ENCODE assay signal across 11 mouse cellular contexts in genomic region chr4:47138967-47139777, GRCm38 (mm10). TPM values are rescaled to one million over a fixed set of nuclear protein-coding genes. Genes with fewer than 3 reads are reported as not detected.
DNase-seq lines count a peak whose midpoint lies in the region; ATAC-seq and TF ChIP-seq lines count a peak whose summit lies in the region.
"Had no signal": no experiment of that assay in that cellular context is flagged by ENCODE, and none has a peak within 500 bp of the region (broad histone marks: within the 10 kb centered on the region; RNA-seq: fewer than 3 reads in every experiment).

No protein-coding gene starts in this region.

- no peak overlapping the region for H3K4me3 ChIP-seq in lung, embryonic 14.5 days (ENCODE audit: low read depth, low read length)
- no peak overlapping the region for H3K4me3 ChIP-seq in lung, adult 2 months (replicated peaks; ENCODE audit: extremely low read depth, low read depth, low read length)
- H3K4me3 ChIP-seq in embryonic facial prominence, embryonic 14.5 days (ENCODE audit: low read depth, low read length) = no peak overlapping the region
- H3K4me3 ChIP-seq in midbrain, embryonic 14.5 days (replicated peaks; ENCODE audit: low read depth, low read length) = no peak overlapping the region
- no peak overlapping the region for H3K4me3 ChIP-seq in cerebellum, adult 2 months (replicated peaks; ENCODE audit: insufficient read depth, low read depth, low read length)
- H3K4me3 ChIP-seq: embryonic facial prominence, embryonic 15.5 days; limb, embryonic 15.5 days had no signal

- peak overlapping the region; percentile 72; the same call in 1 of the 2 replicates for H3K27ac ChIP-seq in lung, embryonic 14.5 days (ENCODE audit: low read depth)
- H3K27ac ChIP-seq in embryonic facial prominence, embryonic 14.5 days (replicated peaks; ENCODE audit: low read depth, low read length) = no peak overlapping the region; the same call in 1 of the 2 replicates
- no peak overlapping the region for H3K27ac ChIP-seq in midbrain, embryonic 14.5 days (replicated peaks; ENCODE audit: low read depth, low read length)
- no peak overlapping the region for H3K27ac ChIP-seq in cerebellum, adult 2 months (ENCODE audit: insufficient read depth, low read length)
- H3K27ac ChIP-seq: embryonic facial prominence, embryonic 15.5 days; limb, embryonic 15.5 days had no signal

- no peak for TF ChIP-seq CTCF in lung, embryonic 14.5 days (IDR thresholded peaks at IDR 0.05; ENCODE audit: low read depth)
- TF ChIP-seq CTCF in lung, adult 2 months (IDR thresholded peaks at IDR 0.05; ENCODE audit: insufficient read depth, low read length) = no peak
- TF ChIP-seq CTCF in cerebellum, adult 2 months (IDR thresholded peaks at IDR 0.05; ENCODE audit: borderline replicate concordance, insufficient read depth, low read depth, low read length) = no peak

- WGBS in lung, embryonic 14.5 days = 27% methylated on average over 9 of the region's 9 CpGs
- WGBS in lung, adult 2 months = 32% methylated on average over 9 of the region's 9 CpGs
- 21% methylated on average over 9 of the region's 9 CpGs for WGBS in embryonic facial prominence, embryonic 14.5 days
- WGBS in midbrain, embryonic 14.5 days = 34% methylated on average over 9 of the region's 9 CpGs
- 23% methylated on average over 9 of the region's 9 CpGs for WGBS in cerebellum, adult 2 months

- no peaks in the 10 kb centered on the region for H3K9me3 ChIP-seq in lung, embryonic 14.5 days (ENCODE audit: low read depth, low read length)
- H3K9me3 ChIP-seq in embryonic facial prominence, embryonic 14.5 days (ENCODE audit: control insufficient read depth, low read length) = no peaks in the 10 kb centered on the region
- H3K9me3 ChIP-seq in midbrain, embryonic 14.5 days (ENCODE audit: control insufficient read depth, low read length) = no peaks in the 10 kb centered on the region
- H3K9me3 ChIP-seq: embryonic facial prominence, embryonic 15.5 days; limb, embryonic 15.5 days had no signal

- peak overlapping the region; percentile 8; the same call in 1 of the 2 replicates for H3K9ac ChIP-seq in lung, embryonic 14.5 days
- H3K9ac ChIP-seq in embryonic facial prominence, embryonic 14.5 days (ENCODE audit: low read depth, low read length) = no peak overlapping the region
- no peak overlapping the region for H3K9ac ChIP-seq in midbrain, embryonic 14.5 days (replicated peaks; ENCODE audit: low read length)
- H3K9ac ChIP-seq: embryonic facial prominence, embryonic 15.5 days; limb, embryonic 15.5 days had no signal

- H3K27me3 ChIP-seq in lung, embryonic 14.5 days (ENCODE audit: insufficient read depth, low read length) = no peaks in the 10 kb centered on the region
- no peaks in the 10 kb centered on the region for H3K27me3 ChIP-seq in embryonic facial prominence, embryonic 14.5 days (replicated peaks; ENCODE audit: control insufficient read depth, insufficient read depth, low read length)
- H3K27me3 ChIP-seq in midbrain, embryonic 14.5 days (ENCODE audit: control insufficient read depth, insufficient read depth, low read length) = no peaks in the 10 kb centered on the region
- H3K27me3 ChIP-seq in cerebellum, adult 2 months (ENCODE audit: control insufficient read depth, insufficient read depth, low read length) = no peaks in the 10 kb centered on the region
- H3K27me3 ChIP-seq: embryonic facial prominence, embryonic 15.5 days; limb, embryonic 15.5 days had no signal

- peak; percentile 64 for DNase-seq in lung, embryonic 14.5 days
- DNase-seq in lung, adult 2 months = no peak
- peak; percentile 50 for DNase-seq in embryonic facial prominence, embryonic 14.5 days (ENCODE audit: low spot score)
- DNase-seq in kidney, adult 8-10 months = peak; percentile 36 to 47
- peak; percentile 23 for DNase-seq in midbrain, embryonic 14.5 days
- DNase-seq in thymus, postnatal 14 days = no peak
- DNase-seq in cerebellum, adult 2 months = no peak

- no peaks in the 10 kb centered on the region for H3K36me3 ChIP-seq in lung, embryonic 14.5 days (ENCODE audit: insufficient read depth)
- H3K36me3 ChIP-seq in embryonic facial prominence, embryonic 14.5 days (ENCODE audit: control insufficient read depth, insufficient read depth, low read length) = no peaks in the 10 kb centered on the region
- no peaks in the 10 kb centered on the region for H3K36me3 ChIP-seq in midbrain, embryonic 14.5 days (ENCODE audit: control insufficient read depth, insufficient read depth, low read length)
- H3K36me3 ChIP-seq: embryonic facial prominence, embryonic 15.5 days; G1E; limb, embryonic 15.5 days had no signal

- peak; percentile 79 for ATAC-seq in lung, embryonic 14.5 days (ENCODE audit: insufficient read depth)
- ATAC-seq in embryonic facial prominence, embryonic 14.5 days (ENCODE audit: low read depth) = no peak
- no peak for ATAC-seq in midbrain, embryonic 14.5 days (ENCODE audit: low FRiP score, low TSS enrichment)
- ATAC-seq in megakaryocyte, adult 5-6 weeks (ENCODE audit: poor library complexity, severe bottlenecking) = no peak

- TF ChIP-seq POLR2A in lung, adult 2 months (IDR thresholded peaks at IDR 0.05; ENCODE audit: borderline replicate concordance, extremely low read depth, low read depth, low read length) = no peak
- no peak for TF ChIP-seq POLR2A in cerebellum, adult 2 months (IDR thresholded peaks at IDR 0.05; ENCODE audit: borderline replicate concordance, insufficient read depth, low read length)

- H3K4me1 ChIP-seq in lung, embryonic 14.5 days (ENCODE audit: insufficient read depth) = peaks cover 13% of the 10 kb centered on the region
- H3K4me1 ChIP-seq in lung, adult 2 months (ENCODE audit: control insufficient read depth, insufficient read depth, low read length) = peaks cover 4% of the 10 kb centered on the region; the same call in 1 of the 2 replicates
- 0 out of 2 replicates have a peak, but pooled peaks cover 5% of the 10 kb centered on the region for H3K4me1 ChIP-seq in embryonic facial prominence, embryonic 14.5 days (ENCODE audit: control insufficient read depth, insufficient read depth, low read length)
- H3K4me1 ChIP-seq in midbrain, embryonic 14.5 days (ENCODE audit: control insufficient read depth, insufficient read depth, low read length) = peaks cover 15% of the 10 kb centered on the region; the same call in 1 of the 2 replicates
- H3K4me1 ChIP-seq in cerebellum, adult 2 months (ENCODE audit: control insufficient read depth, insufficient read depth, low read length) = no peaks in the 10 kb centered on the region; the same call in 1 of the 2 replicates

- 0 out of 2 replicates have a peak overlapping the region, but pooled peaks have one; percentile 11 for H3K4me2 ChIP-seq in lung, embryonic 14.5 days
- H3K4me2 ChIP-seq in embryonic facial prominence, embryonic 14.5 days (ENCODE audit: low read depth, low read length) = no peak overlapping the region; the same call in 1 of the 2 replicates
- no peak overlapping the region for H3K4me2 ChIP-seq in midbrain, embryonic 14.5 days (ENCODE audit: low read length)
- H3K4me2 ChIP-seq: embryonic facial prominence, embryonic 15.5 days; limb, embryonic 15.5 days had no signal

RNA-seq across cellular contexts. Expression of gene Galnt12, which starts 47.5 kb away (rescaled TPM):
- 5.1 and 6.4 TPM in 2 replicates for polyA plus RNA-seq in lung, embryonic 14.5 days (2014; fragmentation: Nextera tagmentation; extraction: Ambion mirVana)
- polyA plus RNA-seq in lung, adult 2 months (2012; rRNA removed) = 3.3 and 3.8 TPM in 2 replicates
- polyA plus RNA-seq in embryonic facial prominence, embryonic 14.5 days (2014; fragmentation: Nextera tagmentation; extraction: Ambion mirVana) = 4.5 and 6.4 TPM in 2 replicates
- polyA plus RNA-seq in midbrain, embryonic 14.5 days (2014; fragmentation: Nextera tagmentation; extraction: Ambion mirVana) = 1.8 and 3.1 TPM in 2 replicates
- polyA plus RNA-seq in cerebellum, adult 2 months (2012; rRNA removed) = 1.3 TPM in 2 replicates
- total RNA-seq in megakaryocyte, adult 5-6 weeks (2015) = 0.84 and 1.5 TPM in 2 replicates
- total RNA-seq in megakaryocyte, adult 5-6 weeks (2017) = 2.7 and 3.0 TPM in 2 replicates
- total RNA-seq: G1E had no signal
- polyA plus RNA-seq: G1E had no signal

Comparison
In these comparisons a context has a peak if more than half of its experiments do, and no peak if none do; other contexts are left out.
1. DNase-seq: peak in lung, embryonic 14.5 days (single experiment), embryonic facial prominence, embryonic 14.5 days (single experiment), kidney, adult 8-10 months (2 of 2) and midbrain, embryonic 14.5 days (single experiment); none in lung, adult 2 months (single experiment), thymus, postnatal 14 days (single experiment) and cerebellum, adult 2 months (0 of 2).